Mouse (Mus musculus): Measurements from ENCODE around the gene Pkd1l1. TPM values are rescaled to one million over a fixed set of nuclear protein-coding genes. Genes with fewer than 3 reads are reported as not detected.

Pkd1l1 gene
- polyA plus RNA-seq, 1 experiment from 2014 or later, result 0.16 TPM

DNA sequence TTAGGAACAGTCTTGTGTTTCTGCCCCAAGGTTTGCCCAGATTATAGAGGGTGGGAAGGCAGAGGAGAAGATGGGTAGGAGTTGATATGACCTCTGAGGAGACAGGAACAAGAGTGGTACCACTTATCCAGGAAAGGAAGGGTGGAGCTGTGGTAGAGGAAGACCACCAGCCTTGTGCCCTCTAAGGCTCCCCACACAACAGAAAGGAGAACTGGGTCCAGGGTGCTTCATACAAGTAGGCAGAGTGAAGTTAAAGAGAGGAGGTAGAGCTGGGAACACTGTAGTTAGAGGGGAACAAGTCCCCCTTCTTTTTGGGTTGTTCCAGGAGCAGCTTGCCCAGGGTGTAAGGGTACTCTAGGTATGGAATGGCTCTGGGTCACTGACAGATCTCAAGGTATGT is 125.0 kb downstream of the Pkd1l1 start:
- Histone ChIP-seq H3K9ac (ENCODE audit: low read length) (no peak overlapping the region), H3K9me3 (replicated peaks; ENCODE audit: control insufficient read depth, low read length) (no peaks in the 10 kb centered on the region), H3K27ac (ENCODE audit: low read length) (no peak overlapping the region), H3K4me2 (ENCODE audit: low read depth, low read length) (no peak overlapping the region), H3K36me3 (ENCODE audit: control insufficient read depth, insufficient read depth) (no peaks in the 10 kb centered on the region), H3K4me3 (ENCODE audit: low read length) (no peak overlapping the region), H3K27me3 (ENCODE audit: control insufficient read depth, insufficient read depth, low read length) (no peaks in the 10 kb centered on the region), H3K4me1 (ENCODE audit: control insufficient read depth, insufficient read depth, low read length) (no peaks in the 10 kb centered on the region)
- no peak for ATAC-seq (replicated peaks; ENCODE audit: extremely low read depth, insufficient read depth, low FRiP score)

DNA sequence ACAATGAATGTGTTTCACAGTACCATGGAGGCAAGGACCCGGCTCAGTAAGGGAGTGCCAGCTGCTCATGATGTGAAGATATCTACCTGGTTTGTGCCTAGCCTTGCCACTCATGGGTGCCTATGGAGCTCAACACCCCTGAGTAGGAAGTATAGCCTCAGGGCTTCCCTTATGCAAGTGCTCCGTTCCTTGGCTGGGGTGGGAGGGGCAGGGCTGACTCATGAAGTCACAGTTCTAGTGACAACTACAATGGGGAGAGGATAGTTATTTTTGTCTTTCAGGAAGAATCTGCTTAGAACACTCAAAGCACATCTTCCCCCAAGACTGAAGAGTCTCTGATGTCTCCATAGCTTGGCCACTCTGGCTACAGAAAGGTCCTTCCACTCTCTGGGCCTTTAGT is 125.4 kb downstream of the Pkd1l1 start:
- Histone ChIP-seq H3K9ac (ENCODE audit: low read length) (no peak overlapping the region), H3K4me3 (ENCODE audit: low read length) (no peak overlapping the region), H3K9me3 (replicated peaks; ENCODE audit: control insufficient read depth, low read length) (no peaks in the 10 kb centered on the region), H3K27ac (ENCODE audit: low read length) (no peak overlapping the region), H3K36me3 (ENCODE audit: control insufficient read depth, insufficient read depth) (no peaks in the 10 kb centered on the region), H3K4me2 (ENCODE audit: low read depth, low read length) (no peak overlapping the region), H3K4me1 (ENCODE audit: control insufficient read depth, insufficient read depth, low read length) (no peaks in the 10 kb centered on the region), H3K27me3 (ENCODE audit: control insufficient read depth, insufficient read depth, low read length) (no peaks in the 10 kb centered on the region)
- ATAC-seq (replicated peaks; ENCODE audit: extremely low read depth, insufficient read depth, low FRiP score), result no peak
- WGBS, result 75% methylated on average over 2 of the region's 2 CpGs

DNA sequence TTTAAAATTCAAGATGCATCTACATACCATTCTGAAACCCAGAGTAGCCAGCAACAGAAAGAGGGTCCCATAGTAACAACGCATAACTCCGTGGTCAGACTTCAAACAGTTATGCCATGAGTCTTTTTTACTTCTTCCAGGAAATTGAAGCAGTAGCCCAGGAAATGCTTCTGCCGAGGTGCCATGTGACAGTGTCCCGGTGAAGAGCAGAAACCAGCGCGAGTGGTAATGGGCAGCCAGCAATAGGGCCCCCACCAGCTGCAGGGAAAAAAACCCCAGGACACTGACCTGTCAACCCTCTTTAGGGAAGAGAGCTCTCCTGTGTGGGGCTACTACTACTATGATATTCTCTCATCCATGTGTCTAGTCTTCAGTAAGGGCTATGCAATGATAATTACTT is 136.9 kb downstream of the Pkd1l1 start:
- WGBS, result 89% methylated on average over 6 of the region's 6 CpGs
- H3K36me3 ChIP-seq (ENCODE audit: control insufficient read depth, insufficient read depth), result no peaks in the 10 kb centered on the region
- no peak overlapping the region for H3K4me3 ChIP-seq (ENCODE audit: low read length)
- H3K4me2 ChIP-seq (ENCODE audit: low read depth, low read length), result no peak overlapping the region
- H3K4me1 ChIP-seq (ENCODE audit: control insufficient read depth, insufficient read depth, low read length), result no peaks in the 10 kb centered on the region
- no peak overlapping the region for H3K9ac ChIP-seq (ENCODE audit: low read length)
- no peak overlapping the region for H3K27ac ChIP-seq (ENCODE audit: low read length)
- no peak for ATAC-seq (replicated peaks; ENCODE audit: extremely low read depth, insufficient read depth, low FRiP score)
- no peaks in the 10 kb centered on the region for H3K9me3 ChIP-seq (replicated peaks; ENCODE audit: control insufficient read depth, low read length)
- no peaks in the 10 kb centered on the region for H3K27me3 ChIP-seq (ENCODE audit: control insufficient read depth, insufficient read depth, low read length)

DNA sequence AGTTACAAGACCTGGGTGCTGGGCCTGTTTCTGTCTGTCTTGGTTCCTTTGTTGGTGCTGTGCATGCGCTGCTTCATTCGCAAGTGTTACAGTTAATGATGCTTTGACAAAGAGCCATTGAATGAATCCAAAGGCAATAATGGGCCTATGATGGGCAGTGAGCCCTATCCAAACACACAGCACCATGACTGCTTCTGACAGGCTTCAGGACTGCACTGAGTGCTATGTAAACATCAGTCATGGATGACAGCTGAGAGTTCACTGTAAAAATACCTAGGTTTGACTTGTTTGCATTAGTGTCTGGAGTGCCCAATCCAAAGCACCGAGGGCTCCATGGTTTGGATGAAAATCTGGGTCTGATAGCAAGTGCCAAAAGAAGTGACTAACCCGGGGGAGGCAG is 138.9 kb downstream of the Pkd1l1 start:
- no peak overlapping the region for H3K4me3 ChIP-seq (ENCODE audit: low read length)
- peaks cover 2% of the 10 kb centered on the region; the same call in 1 of the 2 replicates for H3K4me1 ChIP-seq (ENCODE audit: control insufficient read depth, insufficient read depth, low read length)
- H3K9me3 ChIP-seq (replicated peaks; ENCODE audit: control insufficient read depth, low read length), result no peaks in the 10 kb centered on the region
- H3K4me2 ChIP-seq (ENCODE audit: low read depth, low read length), result no peak overlapping the region
- no peaks in the 10 kb centered on the region for H3K27me3 ChIP-seq (ENCODE audit: control insufficient read depth, insufficient read depth, low read length)
- WGBS, result 72% methylated on average over 4 of the region's 4 CpGs
- ATAC-seq (replicated peaks; ENCODE audit: extremely low read depth, insufficient read depth, low FRiP score), result no peak
- no peaks in the 10 kb centered on the region for H3K36me3 ChIP-seq (ENCODE audit: control insufficient read depth, insufficient read depth)
- H3K27ac ChIP-seq (ENCODE audit: low read length), result no peak overlapping the region
- H3K9ac ChIP-seq (ENCODE audit: low read length), result no peak overlapping the region

DNA sequence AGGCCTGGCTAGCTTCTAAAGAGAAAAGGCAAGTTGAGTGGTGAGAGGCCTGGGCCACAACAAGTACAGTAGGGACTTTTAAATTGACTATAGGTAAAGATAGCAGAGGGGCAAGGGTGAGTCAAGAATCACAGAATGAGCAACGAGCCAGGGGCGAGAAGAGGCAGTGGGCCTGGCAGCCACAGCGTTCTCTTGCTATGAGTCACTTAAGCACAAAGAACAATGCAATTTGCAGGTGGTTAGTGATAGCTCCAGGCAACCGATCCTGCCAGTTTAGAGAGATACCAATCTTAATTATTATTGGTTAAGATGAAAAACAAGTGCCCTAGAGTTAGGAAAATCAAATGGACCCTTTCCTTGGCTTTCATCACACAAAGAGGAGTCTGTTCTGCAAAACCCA is 142.5 kb downstream of the Pkd1l1 start:
- Histone ChIP-seq H3K4me1 (ENCODE audit: control insufficient read depth, insufficient read depth, low read length) (peaks cover 10% of the 10 kb centered on the region; the same call in 1 of the 2 replicates), H3K9ac (ENCODE audit: low read length) (no peak overlapping the region), H3K4me3 (ENCODE audit: low read length) (no peak overlapping the region), H3K9me3 (replicated peaks; ENCODE audit: control insufficient read depth, low read length) (no peaks in the 10 kb centered on the region), H3K4me2 (ENCODE audit: low read depth, low read length) (no peak overlapping the region), H3K27me3 (ENCODE audit: control insufficient read depth, insufficient read depth, low read length) (no peaks in the 10 kb centered on the region), H3K36me3 (ENCODE audit: control insufficient read depth, insufficient read depth) (no peaks in the 10 kb centered on the region), H3K27ac (ENCODE audit: low read length) (no peak overlapping the region)
- 64% methylated on average over 4 of the region's 4 CpGs for WGBS
- no peak for ATAC-seq (replicated peaks; ENCODE audit: extremely low read depth, insufficient read depth, low FRiP score)

DNA sequence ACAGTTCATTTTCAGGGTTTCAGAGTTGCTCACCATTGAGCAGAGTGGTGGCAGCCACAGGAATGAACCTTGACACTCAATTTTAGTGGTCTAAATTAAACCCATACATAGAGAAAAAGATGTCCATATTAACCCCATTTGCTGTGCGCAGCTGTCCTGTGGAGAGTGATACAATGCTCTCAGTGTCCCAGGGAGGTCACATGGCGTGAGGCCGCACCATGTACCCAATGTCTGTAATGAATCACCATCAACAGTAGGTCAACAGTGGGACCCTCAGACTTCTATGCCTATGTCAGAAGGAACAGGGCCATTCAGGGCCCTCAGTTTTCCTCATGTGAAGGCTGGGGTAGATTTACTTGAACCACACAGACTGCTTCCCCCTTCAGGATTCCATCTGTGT is 143.5 kb downstream of the Pkd1l1 start:
- Histone ChIP-seq H3K4me3 (ENCODE audit: low read length) (no peak overlapping the region), H3K9ac (ENCODE audit: low read length) (no peak overlapping the region), H3K36me3 (ENCODE audit: control insufficient read depth, insufficient read depth) (no peaks in the 10 kb centered on the region), H3K27ac (ENCODE audit: low read length) (no peak overlapping the region), H3K27me3 (ENCODE audit: control insufficient read depth, insufficient read depth, low read length) (no peaks in the 10 kb centered on the region), H3K4me2 (ENCODE audit: low read depth, low read length) (no peak overlapping the region), H3K4me1 (ENCODE audit: control insufficient read depth, insufficient read depth, low read length) (peaks cover 10% of the 10 kb centered on the region; the same call in 1 of the 2 replicates), H3K9me3 (replicated peaks; ENCODE audit: control insufficient read depth, low read length) (no peaks in the 10 kb centered on the region)
- ATAC-seq (replicated peaks; ENCODE audit: extremely low read depth, insufficient read depth, low FRiP score), result no peak
- 94% methylated on average over 3 of the region's 3 CpGs for WGBS

DNA sequence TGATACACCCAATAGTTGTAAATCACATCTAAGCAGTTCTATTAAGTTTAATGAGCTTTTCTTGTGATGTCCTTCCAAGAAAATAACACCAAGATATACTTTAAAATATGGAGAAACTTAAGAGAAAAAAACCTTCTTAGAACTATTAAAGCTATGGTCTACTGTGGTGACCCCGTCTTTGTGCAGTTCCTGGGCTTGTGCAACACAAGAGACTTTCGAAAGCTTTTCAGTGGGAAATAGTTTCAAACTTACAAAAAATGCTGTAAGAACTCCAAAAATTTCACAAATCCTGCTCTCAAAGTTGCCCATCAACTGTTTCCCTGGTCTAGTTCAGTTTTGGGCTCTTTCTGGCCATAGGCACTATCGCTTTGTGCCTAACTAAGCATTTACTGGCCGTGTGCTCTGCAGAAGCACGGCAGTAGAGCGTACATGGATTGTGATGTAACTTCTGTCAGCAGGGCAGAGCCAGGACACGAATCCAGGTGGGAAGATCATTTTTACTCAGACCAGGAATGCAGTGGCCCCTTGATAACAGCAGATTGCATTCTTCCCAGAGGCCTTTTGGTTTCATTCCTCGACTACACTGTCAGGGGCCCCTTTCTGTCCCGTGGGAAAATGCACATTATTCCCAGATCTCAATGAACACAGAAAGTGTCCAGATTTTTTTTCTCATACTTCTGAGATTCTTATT is 144.1 kb downstream of the Pkd1l1 start:
- Histone ChIP-seq H3K36me3 (ENCODE audit: control insufficient read depth, insufficient read depth) (no peaks in the 10 kb centered on the region), H3K27ac (ENCODE audit: low read length) (no peak overlapping the region)
- ATAC-seq (replicated peaks; ENCODE audit: extremely low read depth, insufficient read depth, low FRiP score), result no peak

DNA sequence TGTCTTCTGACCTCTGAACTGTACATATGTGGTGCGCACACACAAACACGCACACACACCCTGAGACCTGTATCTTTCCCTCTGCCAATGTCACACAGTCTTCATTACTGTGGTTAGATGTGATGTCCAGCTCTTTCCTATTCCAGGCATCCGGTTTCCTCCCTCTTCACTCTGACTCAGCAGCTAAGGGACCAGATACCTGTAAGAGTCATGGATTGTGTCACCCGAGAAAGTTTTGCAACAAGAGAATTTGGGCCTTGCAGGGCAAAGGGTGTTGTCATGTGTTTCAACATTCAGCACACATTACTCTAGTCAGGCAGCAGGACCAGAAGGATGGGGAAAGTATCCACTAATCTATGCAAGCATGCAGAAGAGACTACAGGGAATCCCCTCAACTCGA is 146.5 kb downstream of the Pkd1l1 start:
- H3K27ac ChIP-seq (ENCODE audit: low read length), result no peak overlapping the region
- WGBS, result 81% methylated on average over 5 of the region's 5 CpGs
- H3K4me1 ChIP-seq (ENCODE audit: control insufficient read depth, insufficient read depth, low read length), result peaks cover 10% of the 10 kb centered on the region; the same call in 1 of the 2 replicates
- no peak overlapping the region for H3K4me3 ChIP-seq (ENCODE audit: low read length)
- H3K36me3 ChIP-seq (ENCODE audit: control insufficient read depth, insufficient read depth), result no peaks in the 10 kb centered on the region
- no peaks in the 10 kb centered on the region for H3K27me3 ChIP-seq (ENCODE audit: control insufficient read depth, insufficient read depth, low read length)
- H3K9ac ChIP-seq (ENCODE audit: low read length), result no peak overlapping the region
- H3K4me2 ChIP-seq (ENCODE audit: low read depth, low read length), result no peak overlapping the region
- no peak for ATAC-seq (replicated peaks; ENCODE audit: extremely low read depth, insufficient read depth, low FRiP score)
- no peaks in the 10 kb centered on the region for H3K9me3 ChIP-seq (replicated peaks; ENCODE audit: control insufficient read depth, low read length)

More for the DNA sequence above, 144.1 kb downstream of the Pkd1l1 start:
- no peaks in the 10 kb centered on the region for H3K27me3 ChIP-seq (ENCODE audit: control insufficient read depth, insufficient read depth, low read length)
- H3K9ac ChIP-seq (ENCODE audit: low read length), result no peak overlapping the region
- 54% methylated on average over 9 of the region's 9 CpGs for WGBS
- H3K4me2 ChIP-seq (ENCODE audit: low read depth, low read length), result no peak overlapping the region
- no peak overlapping the region for H3K4me3 ChIP-seq (ENCODE audit: low read length)
- peaks cover 10% of the 10 kb centered on the region; the same call in 1 of the 2 replicates for H3K4me1 ChIP-seq (ENCODE audit: control insufficient read depth, insufficient read depth, low read length)
- no peaks in the 10 kb centered on the region for H3K9me3 ChIP-seq (replicated peaks; ENCODE audit: control insufficient read depth, low read length)

DNA sequence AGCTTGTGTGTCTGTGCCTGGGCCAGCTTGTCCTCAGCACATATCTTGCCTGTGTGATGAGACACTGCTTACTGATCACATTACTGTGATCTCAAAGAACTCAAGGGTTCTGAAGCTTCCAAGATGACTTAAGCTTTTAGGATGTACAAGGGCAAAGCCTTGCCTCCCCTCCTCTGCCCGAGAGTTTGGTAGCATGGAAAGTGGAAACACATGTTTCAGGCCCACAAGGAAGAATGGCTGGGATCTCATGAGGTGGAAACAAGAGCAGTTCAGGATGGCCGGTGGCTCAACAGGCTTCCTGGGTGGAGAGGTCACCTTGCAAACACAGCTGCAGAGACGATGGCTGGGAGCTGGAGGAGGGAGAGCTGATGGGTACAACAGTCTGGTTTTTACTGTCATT is 147.0 kb downstream of the Pkd1l1 start:
- no peak overlapping the region for H3K27ac ChIP-seq (ENCODE audit: low read length)
- no peak overlapping the region for H3K4me3 ChIP-seq (ENCODE audit: low read length)
- H3K9me3 ChIP-seq (replicated peaks; ENCODE audit: control insufficient read depth, low read length), result no peaks in the 10 kb centered on the region
- peaks cover 10% of the 10 kb centered on the region; the same call in 1 of the 2 replicates for H3K4me1 ChIP-seq (ENCODE audit: control insufficient read depth, insufficient read depth, low read length)
- H3K4me2 ChIP-seq (ENCODE audit: low read depth, low read length), result no peak overlapping the region
- no peaks in the 10 kb centered on the region for H3K27me3 ChIP-seq (ENCODE audit: control insufficient read depth, insufficient read depth, low read length)
- WGBS, result 51% methylated on average over 3 of the region's 3 CpGs
- H3K36me3 ChIP-seq (ENCODE audit: control insufficient read depth, insufficient read depth), result no peaks in the 10 kb centered on the region
- H3K9ac ChIP-seq (ENCODE audit: low read length), result no peak overlapping the region
- no peak for ATAC-seq (replicated peaks; ENCODE audit: extremely low read depth, insufficient read depth, low FRiP score)

Measured in heart, embryonic 16.5 days (tissue).